Mouse (Mus musculus): ENCODE measurements around the gene Gm20388.
"Not testable (repeated sequence)": the region's sequence is repeated elsewhere in the genome, so short reads cannot be mapped to it uniquely, and the experiment has no call there.

The Gm20388 gene

DNA sequence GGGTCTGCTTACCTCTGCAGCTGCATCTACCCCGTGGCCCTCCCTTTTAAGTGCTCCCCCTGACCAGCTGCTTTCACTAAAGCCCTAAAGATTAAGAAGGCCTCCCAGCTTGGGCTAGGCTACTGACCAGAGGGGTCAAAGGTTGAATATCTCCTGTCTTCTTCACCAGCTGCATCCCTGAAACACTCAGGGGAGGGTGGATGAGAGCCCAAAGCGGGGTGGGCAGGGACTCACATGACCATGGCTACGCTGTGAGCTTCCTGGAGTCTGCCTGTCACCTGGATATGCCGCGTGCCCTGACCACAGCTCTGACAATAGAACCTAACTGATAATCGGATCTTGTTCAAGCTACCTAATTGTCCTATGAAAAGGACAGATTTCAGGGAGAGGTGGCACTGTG, 2712.1 kb downstream of the Gm20388 start, which contains the start of gene Pabpn1l:
TSS of gene Pabpn1l (minus strand) at position 13 of the 400 bp plus-strand sequence.
- DNase-seq (ENCODE audit: low spot score in 2 of 2), result no peak

DNA sequence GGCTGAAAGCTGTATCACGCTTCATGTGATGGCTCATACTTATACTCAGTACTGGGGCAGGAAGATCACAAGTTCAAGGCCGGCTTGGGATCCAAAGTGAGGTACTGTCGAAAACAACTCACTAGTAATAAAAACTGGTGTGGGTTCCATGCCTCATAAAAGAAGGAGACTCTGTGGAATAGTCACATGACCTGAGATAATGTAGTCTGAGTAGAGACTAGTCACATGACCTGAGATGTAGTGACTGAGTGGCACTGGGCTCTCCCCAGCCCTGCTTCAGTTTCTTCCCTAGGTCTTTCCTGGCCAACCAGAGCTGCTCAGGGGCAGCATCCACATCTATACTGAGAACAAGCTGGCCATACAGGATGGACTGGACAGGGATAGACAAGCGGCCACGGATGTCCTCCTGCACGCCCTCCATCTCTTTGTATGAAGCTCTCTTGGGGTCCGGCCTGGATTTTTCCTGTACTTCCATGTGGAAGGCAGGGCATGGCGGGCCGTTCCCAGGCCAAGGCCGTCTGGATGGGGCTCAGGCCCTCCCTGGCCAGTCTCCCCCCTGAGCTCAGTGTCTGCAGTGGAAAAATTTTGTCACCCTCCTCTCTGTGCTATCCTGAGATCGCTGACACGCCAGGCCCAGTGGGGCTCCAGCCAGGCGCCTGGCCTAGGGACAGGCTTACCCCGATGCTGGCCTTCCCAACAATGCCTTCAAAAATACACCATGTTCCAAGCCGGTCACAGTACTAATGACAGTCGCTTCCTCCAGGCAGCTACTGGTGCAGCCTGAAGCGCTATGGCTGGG, 2713.4 kb downstream of the Gm20388 start:
- DNase-seq (ENCODE audit: low spot score in 2 of 2), result no peak

DNA sequence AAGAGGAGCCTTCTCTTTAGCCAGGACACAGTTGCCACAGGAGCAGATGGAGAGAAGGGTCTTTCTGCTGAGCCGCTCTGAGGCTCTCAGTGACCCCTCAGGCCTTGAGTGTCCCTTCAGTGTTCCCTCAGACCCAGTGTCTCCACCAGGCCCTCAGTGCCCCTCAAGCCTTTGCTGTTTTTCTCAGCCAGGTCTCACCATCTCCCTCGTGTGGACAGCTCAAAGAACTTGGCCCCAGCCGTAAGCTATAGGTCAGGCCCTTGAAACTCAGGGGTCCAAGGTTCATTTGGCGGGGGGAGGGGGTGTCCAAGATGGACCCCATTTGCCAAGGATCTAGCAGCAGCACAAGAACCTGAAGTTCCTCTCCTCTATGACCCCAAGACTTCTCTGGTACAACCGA, 2714.0 kb downstream of the Gm20388 start:
- DNase-seq (ENCODE audit: low spot score in 2 of 2), result no peak

DNA sequence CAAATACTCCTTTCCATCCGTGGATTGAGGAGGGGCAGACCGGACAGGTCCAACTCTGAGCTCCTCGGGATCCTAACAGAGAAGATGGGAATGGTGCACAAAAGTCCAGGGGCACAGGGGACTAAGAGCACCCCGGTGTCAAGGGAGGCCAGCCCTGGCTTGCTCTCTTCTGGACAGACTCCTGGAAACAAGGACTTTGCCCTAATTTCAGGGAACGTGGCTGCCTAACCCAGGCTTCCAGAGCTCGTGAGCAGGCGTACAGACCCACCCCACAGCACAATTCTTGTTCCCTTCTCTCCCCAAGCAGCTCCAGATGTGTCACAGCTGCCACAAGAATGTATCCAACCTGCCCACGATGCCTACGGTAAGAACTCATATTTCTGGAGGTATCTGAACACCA, 2715.2 kb downstream of the Gm20388 start:
- no peak for DNase-seq (ENCODE audit: low spot score in 2 of 2)

DNA sequence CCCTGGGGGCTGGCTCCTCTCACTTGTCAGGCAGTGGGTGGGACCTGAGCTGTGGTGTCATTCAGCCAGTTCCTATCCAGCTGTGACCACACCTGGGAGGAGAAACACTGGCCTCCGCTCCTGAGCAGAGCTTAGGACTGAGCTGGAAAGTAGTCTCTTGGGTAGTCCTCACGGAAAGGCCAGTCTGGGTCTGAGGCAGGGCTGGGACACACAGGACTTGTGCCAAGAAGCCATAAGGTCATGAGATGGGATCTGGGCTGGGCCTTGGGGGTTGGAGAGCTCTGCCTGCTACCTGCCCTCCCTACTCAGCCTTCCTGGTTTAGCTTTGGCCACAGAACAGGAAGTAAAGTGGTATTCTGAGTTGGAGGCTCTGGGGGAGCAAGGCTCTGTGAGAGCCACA, 2716.3 kb downstream of the Gm20388 start:
- DNase-seq (ENCODE audit: low spot score in 2 of 2), result no peak

DNA sequence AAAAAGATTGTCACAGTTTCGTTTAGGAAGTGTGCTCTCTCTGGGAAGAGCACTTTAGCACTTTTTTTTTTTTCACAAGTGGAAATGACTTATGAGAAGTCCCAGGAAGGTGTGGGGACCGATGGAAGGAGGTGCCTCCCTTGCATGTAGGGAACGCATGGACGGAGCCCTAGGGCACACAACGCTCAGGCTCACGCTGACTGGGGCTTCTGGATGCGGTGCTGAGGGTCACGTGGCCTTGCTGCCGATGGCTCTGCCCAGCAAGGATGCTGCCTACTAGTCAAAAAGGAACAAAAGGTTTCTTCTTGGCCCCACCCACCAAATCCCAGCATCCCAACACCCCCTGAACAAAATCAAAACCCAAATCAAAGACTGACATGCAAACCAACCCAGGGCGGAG, 2718.7 kb downstream of the Gm20388 start:
- DNase-seq (ENCODE audit: low spot score in 2 of 2), result no peak

DNA sequence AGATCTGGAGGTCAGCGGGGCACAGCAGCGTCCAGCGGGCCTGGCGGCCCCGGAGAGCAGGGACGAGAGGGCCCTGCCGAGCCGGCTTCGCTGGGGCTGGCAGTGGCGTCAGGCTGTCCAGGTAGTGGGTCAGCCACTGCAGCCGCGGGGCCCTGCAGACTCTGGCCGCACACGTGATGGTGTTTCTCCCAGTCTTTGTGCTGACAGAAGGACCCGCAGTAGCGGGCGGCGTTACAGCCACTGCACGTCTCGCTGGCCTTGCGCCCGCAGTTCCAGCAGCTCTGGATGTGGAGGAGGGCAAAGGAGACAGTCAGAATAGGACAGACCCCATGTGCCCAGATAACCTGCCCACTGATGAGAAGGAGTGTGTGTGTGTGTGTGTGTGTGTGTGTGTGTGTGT, 2720.1 kb downstream of the Gm20388 start:
- no peak for DNase-seq (ENCODE audit: low spot score in 2 of 2)

DNA sequence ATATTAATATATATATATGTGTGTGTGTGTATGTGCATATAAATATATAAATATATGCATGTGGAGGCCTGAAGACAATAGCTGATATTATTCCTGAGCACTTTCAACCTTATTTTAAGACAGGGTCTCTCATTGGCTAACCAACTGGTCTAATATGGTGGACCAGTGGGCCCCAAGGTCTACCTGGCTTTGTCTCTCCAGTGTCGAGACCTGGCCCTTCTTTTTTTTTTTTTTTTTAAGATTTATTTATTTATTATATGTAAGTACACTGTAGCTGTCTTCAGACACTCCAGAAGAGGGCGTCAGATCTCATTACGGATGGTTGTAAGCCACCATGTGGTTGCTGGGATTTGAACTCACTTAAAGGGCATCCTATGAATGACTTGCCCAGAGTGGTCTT, 2721.5 kb downstream of the Gm20388 start:
- not testable (repeated sequence) for DNase-seq (ENCODE audit: low spot score in 2 of 2)

DNA sequence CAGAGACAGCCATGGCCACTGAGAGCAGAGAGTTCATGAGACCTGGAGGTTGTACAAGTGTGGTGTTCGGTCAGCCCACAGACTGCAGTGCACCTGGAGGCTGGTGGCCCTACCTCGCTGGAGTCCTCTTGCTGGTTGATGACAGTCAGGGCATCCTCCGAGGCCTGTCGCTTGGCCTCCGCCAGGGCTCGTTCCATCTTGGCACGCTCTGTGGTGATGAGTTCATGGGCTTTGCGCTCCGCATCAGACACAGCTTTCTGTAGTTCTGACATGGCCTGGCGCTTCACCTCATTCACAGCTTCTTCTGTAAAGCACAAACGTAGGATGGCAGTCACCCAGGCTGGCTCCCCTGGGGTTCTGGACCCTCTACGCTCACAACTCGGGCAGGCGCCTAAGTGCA, 2722.6 kb downstream of the Gm20388 start:
- DNase-seq (ENCODE audit: low spot score in 2 of 2), result no peak

DNA sequence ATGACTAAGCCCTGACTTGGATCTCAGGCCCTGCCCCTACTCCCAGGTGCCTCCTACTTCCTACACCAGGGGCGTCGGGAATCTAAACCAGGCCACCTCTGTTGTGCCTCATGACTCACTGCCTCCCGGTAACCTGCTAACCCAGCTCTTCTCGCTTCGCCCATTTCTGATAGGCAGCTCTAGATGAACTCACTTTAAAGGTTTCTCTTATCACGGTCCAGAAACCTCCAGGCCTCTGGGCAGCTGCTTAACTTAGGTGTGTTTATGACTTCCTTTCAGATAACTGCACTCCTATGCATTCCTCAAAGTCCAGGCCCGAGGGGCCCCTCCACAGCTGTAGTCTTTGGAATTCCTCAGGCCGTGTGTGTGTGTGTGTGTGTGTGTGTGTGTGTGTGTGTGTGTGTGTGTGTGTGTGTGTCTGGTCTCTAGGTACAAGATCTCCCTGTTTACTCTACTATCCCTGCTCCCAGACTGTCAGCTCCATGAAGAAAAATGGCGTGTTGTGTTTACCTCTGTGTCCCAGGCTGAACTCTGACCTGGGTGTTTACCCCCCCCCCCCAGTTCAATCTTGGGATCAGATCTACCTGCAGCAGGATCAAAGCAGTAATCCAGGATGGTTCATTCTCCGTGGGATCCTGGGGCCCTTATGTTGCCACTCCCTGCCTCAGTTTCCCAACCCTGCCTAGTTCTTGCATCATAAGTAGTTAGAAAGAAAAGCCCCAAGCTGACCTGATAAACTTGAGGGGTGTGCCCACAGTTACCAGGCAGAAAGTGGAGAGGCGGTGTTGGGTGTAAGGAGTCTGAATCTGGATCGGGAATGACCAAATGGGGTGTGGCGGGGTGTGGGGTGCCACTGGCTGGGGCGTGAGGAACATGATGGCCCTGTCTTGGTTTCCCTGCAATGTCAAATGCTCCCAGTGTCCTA, 2725.5 kb downstream of the Gm20388 start:
- peak in 1 of 2 experiments; percentile 45 for DNase-seq (ENCODE audit: low spot score in 2 of 2)

DNA sequence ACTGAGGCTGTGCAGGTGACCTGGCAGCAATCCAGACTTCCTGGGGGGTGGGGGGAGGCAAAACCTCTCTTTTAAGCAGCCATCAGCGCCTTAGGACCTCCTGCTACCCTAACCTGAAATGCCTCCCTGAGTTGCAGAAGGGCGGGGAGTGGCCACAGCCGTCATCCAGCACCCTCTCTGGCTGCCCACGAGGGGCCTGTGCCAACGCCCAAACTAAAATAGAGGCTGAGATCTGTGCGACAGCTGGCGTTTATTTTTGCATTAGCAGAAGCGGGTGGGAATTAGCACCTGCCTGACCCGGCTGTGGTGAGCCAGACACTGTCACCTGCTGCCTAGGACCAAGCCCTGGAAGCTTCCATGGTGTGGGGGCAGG, 2726.1 kb downstream of the Gm20388 start:
- no peak for DNase-seq (ENCODE audit: low spot score in 2 of 2)

DNA sequence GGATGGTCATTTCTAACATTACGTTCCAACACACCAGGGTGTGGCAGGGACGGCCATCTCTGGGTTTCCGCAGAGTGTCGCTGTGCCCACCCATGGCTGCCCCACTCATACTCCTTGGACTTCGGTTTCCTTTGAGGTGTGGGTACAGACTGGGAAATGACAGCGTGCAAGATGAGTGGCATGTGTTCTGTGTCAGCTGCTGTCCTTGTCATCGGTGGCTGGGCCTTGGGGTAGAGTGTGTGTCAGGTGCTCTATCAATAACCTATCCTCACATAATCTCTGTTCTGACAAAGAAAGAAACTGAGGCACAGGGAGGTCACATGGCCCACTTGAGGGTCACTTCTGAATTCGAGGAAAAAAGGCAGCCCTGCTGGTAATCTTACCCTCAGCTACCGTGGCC, 2726.6 kb downstream of the Gm20388 start:
- DNase-seq (ENCODE audit: low spot score in 2 of 2), result no peak

DNA sequence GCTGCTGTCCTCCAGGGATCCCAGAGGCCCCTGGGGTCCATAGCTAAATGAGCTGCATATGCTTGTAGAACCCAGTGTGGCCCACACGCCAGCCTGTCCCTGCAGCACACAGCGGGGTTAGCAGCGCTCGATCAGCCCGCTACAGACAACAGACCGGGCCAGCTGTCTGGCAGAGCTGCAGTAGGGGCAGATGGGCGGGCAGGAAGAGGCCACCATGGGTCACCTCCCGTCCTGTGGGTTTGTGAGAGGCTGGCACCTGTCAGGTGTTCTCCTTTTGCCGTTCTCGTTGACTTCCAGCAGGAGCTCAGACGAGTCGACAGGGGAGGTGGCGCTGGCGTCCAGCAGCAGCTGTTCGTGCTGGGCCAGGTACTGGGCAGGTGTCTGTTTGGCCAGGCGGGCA, 2728.0 kb downstream of the Gm20388 start:
- DNase-seq (ENCODE audit: low spot score in 2 of 2), result no peak

DNA sequence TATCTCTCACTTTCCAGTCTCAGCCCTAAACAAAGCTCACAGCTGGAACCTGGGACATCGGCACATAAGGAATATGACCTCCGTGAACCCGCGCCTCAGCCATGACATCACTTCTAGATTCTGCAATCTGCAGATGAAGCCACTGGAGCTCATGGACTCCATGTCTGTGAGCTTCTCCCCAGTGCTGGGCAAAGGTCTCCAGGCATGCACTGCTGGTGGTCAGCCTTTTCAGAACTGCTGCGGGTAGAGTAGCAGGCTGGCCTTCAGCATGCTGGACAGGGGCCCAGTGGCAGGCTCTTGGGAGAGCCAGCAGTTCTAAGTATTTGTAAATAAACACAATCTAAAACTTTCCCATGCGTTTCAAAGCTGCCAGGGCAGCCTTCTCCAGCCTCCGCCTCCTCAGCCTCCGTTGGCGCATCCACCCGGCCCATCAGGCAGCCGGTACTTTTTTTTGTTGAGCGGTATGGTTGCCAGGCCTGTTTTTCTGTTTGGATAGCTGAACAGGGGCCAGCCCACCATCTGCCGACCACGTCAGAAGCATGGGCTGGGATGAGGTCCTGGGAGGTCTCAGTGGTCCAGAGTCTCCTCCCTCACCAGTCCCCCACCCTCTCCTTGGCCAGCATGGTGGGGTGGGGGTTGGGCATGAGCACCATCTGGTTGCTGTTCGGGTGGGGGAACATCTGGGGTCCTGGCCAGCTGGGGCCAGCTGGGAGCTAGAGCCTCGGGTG, 2729.0 kb downstream of the Gm20388 start:
- DNase-seq (ENCODE audit: low spot score in 2 of 2), result no peak

DNA sequence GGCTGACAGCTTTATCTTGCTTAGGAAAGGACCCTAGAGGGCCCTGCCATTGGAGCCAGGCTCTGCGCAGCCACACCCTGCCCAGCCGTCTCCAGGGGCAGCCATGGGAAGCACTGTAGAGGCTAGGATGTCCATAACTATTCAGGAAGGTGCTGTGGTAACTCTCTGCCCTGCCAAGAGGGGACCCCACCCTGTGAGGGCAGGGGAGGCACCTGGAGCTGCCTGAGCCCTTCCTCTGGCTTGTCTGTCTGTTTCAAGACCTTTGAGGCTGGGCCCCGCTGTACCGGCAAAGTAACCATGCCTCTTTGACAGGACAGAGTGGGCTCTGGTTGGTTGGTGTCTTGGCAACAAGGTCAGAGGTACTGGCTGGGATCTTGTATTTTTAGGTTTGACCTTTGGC, 2730.2 kb downstream of the Gm20388 start:
- no peak for DNase-seq (ENCODE audit: low spot score in 2 of 2)

DNA sequence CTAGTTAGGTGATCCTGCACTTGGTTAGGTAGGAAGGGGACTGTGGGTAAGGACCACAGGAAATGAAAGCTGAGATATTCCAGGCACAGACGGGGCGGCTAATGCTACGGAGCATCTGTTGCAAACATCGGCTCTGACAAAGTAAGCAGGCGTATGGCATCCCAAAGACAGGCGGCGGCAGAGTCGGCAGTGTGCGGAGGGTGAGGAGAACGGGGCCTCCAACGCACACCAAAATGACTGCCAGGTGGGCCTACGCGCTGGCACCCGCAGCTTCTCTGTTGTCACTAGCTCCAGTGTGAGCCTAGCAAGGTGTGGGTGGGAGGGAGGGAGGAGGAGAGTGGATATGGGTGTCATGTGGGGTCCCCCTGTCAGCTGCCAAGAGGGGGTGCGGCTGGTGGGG, 2730.8 kb downstream of the Gm20388 start:
- DNase-seq (ENCODE audit: low spot score in 2 of 2), result no peak

DNA sequence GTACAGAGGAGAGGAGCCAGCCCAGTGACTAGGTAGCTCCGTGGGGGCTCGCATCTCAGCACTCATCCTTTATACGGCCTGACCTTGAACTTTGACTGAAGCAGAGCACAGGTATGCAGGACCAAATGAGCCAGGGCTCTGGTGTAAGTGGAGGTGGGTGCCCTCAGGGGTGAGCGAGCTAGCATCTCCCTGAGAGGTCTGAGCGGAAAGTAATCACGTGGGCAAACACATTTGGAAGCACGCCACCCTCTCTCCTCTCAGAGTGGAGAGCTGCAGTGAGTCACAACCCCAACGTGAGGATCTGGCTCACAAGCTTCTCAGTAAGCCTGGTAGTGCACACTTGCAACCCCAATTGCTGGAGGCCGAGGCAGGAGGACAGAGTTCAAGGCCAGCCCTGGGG, 2731.4 kb downstream of the Gm20388 start:
- no peak for DNase-seq (ENCODE audit: low spot score in 2 of 2)

DNA sequence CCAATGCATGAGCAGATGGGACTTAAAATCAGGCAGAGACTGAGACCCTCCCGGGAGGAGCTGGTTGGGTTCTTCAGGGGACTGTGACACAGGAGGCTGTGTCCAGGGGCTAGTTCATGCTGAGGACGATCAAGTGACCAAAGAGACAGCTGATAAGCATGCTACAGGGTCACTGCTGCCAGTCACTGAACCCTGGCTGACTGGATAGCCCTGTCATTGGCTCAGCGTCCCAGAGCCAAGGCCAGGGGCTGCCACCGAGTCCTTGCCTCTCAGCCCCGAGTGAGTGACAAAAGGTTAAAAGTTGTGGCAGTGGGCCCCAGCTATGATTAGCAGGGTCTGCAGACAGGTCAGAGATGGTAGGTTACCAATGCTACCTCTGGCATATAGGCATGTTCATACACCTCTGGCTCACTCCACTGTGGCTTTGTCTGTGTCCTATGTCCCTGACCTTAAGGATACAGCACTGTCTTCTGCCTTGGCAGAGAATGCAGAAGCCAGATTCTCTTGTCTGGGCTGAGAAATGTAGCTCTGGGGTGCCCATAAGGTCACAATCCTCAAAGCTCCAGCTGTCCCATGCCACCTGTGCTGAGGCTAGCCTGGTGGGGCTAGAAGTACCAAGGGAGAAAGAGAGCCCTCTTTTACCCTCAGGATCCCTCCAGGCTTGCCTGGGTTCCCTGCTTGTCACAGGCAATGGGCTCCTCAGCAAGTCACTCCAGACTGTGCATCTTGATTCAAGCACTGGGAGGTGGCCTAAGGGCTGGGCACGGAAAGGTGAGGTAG, 2733.7 kb downstream of the Gm20388 start:
- no peak for DNase-seq (ENCODE audit: low spot score in 2 of 2)

DNA sequence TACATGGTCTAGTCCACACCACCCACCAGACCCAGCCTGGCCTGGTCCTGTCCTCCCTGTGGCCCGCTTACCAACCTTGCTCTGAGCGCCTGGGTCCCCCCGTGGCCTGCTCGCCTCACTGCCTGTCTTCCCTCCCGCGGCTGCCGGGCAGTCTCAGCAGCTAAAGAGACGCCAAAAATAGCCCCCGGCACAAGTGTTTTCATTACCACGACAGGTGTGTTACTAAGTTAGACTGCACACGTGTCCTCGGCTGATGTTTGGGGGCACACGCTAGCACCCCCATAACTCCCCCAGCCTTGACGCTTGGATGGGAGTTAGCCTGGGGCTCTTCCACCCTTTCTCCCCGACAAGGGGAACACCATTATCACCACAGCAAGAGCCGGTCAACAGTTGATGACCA, 2735.7 kb downstream of the Gm20388 start:
- DNase-seq (ENCODE audit: low spot score in 2 of 2), result no peak

DNA sequence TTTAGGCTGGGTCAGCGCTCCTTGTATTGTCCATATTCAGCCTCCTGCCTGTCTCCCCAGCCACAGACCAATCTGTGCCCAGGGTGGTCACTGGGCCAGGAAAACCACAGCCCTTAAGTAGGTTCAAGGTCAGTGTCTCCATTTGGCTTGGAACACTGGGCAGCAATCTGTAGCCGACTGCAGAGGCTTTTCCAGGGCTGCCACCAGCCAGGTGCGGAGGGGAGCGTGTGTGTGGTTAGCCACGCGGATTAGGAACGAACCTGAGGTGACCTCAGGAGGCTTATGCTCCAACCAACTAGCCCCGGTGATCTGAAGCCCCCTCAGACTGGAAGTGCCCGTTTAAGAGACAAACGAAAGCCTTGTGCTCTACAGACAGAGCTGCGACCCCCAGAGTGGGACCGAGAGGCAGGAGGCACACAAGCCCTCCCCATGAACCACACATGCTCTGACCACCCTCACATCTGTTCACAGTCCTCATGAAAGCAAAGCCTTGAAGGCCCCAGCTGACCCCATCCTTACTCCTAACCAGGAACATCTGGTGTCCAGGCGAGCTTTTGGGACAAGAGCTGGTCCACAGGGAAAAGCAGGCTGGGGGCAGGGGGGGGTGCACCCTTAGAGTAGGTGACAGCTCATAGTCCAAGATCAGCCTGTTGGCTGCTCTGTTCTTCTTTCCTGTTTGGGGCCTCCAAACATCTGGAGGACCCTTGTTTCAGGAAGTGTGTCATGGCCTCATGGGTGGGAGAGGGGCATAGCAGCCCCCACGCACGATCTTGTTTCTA, 2737.7 kb downstream of the Gm20388 start:
- no peak for DNase-seq (ENCODE audit: low spot score in 2 of 2)
